In the genomic region with DNA sequence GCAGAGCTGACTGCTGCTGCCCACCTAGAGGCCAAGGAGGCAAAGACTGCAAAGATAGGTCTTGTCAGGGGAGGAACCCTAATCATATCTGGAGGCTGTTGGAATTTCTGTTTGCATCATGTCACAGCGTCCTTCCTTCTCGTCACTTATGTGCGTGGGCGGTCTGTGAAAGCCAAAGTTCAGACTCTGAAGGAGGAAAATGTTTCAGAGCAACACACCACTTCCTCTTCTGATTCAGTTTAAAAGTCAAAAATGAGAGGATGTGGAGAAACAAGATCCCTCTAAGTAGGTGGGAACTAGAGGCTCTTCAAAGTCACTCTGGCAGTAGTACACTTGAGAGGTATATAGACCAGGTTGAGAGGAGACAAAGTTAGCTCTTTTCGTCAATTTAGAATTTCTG, we compare ENCODE assay signal across 15 mouse cellular contexts. TPM values are rescaled to one million over a fixed set of nuclear protein-coding genes. Genes with fewer than 3 reads are reported as not detected.
DNase-seq lines count a peak whose midpoint lies in the region; ATAC-seq and TF ChIP-seq lines count a peak whose summit lies in the region.
"Not testable (repeated sequence)": the region's sequence is repeated elsewhere in the genome, so short reads cannot be mapped to it uniquely, and the experiment has no call there.
"Had no signal": no experiment of that assay in that cellular context is flagged by ENCODE, and none has a peak within 500 bp of the region (broad histone marks: within the 10 kb centered on the region; RNA-seq: fewer than 3 reads in every experiment).

A gene (minus strand): TSS at position 187 of the 400 bp plus-strand sequence.

- H3K36me3 ChIP-seq in lung, embryonic 14.5 days (ENCODE audit: insufficient read depth); small intestine, adult 2 months (ENCODE audit: control insufficient read depth, insufficient read depth, low read length); thymus, adult 2 months (ENCODE audit: control insufficient read depth, insufficient read depth, low read length): not testable (repeated sequence)

- ATAC-seq in lung, embryonic 14.5 days (ENCODE audit: insufficient read depth) = peak; percentile 14; the same call in 1 of the 2 replicates
- peak; percentile 72 for ATAC-seq in megakaryocyte, adult 5-6 weeks (ENCODE audit: poor library complexity, severe bottlenecking)

- H3K9ac ChIP-seq in lung, embryonic 14.5 days = not testable (repeated sequence)

- TF ChIP-seq POLR2A in small intestine, adult 2 months (IDR thresholded peaks at IDR 0.05; ENCODE audit: low read depth, low read length); thymus, adult 2 months (IDR thresholded peaks at IDR 0.05; ENCODE audit: control insufficient read depth, extremely low read depth, insufficient read depth, low read length, poor library complexity): not testable (repeated sequence)

- not testable (repeated sequence) for H3K27ac ChIP-seq in lung, embryonic 14.5 days (ENCODE audit: low read depth); thymus, adult 2 months (ENCODE audit: control insufficient read depth, insufficient read depth, low read length)
- peak within 1 kb of the TSS; percentile 51; the same call in 1 of the 2 replicates for H3K27ac ChIP-seq in small intestine, adult 2 months (ENCODE audit: insufficient read depth, low read depth, low read length)

- peak; percentile 38 for DNase-seq in 416B (ENCODE audit: low read depth)
- peak; percentile 34 to 52 for DNase-seq in CD8-positive naive resting alpha-beta T cell, adult 2 months (ENCODE audit: low read depth in 2 of 2, low spot score in 2 of 2)
- DNase-seq in brain, adult 2 months (ENCODE audit: low read depth, low spot score) = peak; percentile 2
- DNase-seq in induced T-regulatory cell, adult 2 months (ENCODE audit: low read depth) = peak; percentile 79
- DNase-seq in lung, embryonic 14.5 days = not testable (repeated sequence)
- peak; percentile 16 for DNase-seq in thymus, adult 2 months

- not testable (repeated sequence) for H3K4me2 ChIP-seq in lung, embryonic 14.5 days

- TF ChIP-seq CTCF in lung, embryonic 14.5 days (IDR thresholded peaks at IDR 0.05; ENCODE audit: low read depth); small intestine, adult 2 months (IDR thresholded peaks at IDR 0.05; ENCODE audit: extremely low read depth, insufficient read length, insufficient replicate concordance, low read depth, low read length); thymus, adult 2 months (IDR thresholded peaks at IDR 0.05; ENCODE audit: borderline replicate concordance, control insufficient read depth, extremely low read depth, insufficient read depth, low read length, poor library complexity): not testable (repeated sequence)

- not testable (repeated sequence) for H3K9me3 ChIP-seq in lung, embryonic 14.5 days (ENCODE audit: low read depth, low read length)

- H3K27me3 ChIP-seq in lung, embryonic 14.5 days (ENCODE audit: insufficient read depth, low read length); small intestine, adult 2 months (ENCODE audit: control insufficient read depth, insufficient read depth, low read length); thymus, adult 2 months (ENCODE audit: control insufficient read depth, insufficient read depth, low read length): not testable (repeated sequence)

- H3K4me3 ChIP-seq in lung, embryonic 14.5 days (ENCODE audit: low read depth, low read length); small intestine, adult 2 months (ENCODE audit: low read depth, low read length); thymus, adult 2 months (ENCODE audit: control insufficient read depth, insufficient read depth, low read length): not testable (repeated sequence)

- 67% methylated on average over 5 of the region's 5 CpGs for WGBS in lung, embryonic 14.5 days
- 47% methylated on average over 5 of the region's 5 CpGs for WGBS in small intestine, adult 2 months
- 10% methylated on average over 5 of the region's 5 CpGs for WGBS in thymus, adult 2 months

- H3K4me1 ChIP-seq in lung, embryonic 14.5 days (ENCODE audit: insufficient read depth); small intestine, adult 2 months (ENCODE audit: control insufficient read depth, insufficient read depth, insufficient read length, low read length); thymus, adult 2 months (replicated peaks; ENCODE audit: control insufficient read depth, insufficient read depth, low read length): not testable (repeated sequence)

RNA-seq across cellular contexts. Expression of the gene that starts here (rescaled TPM):
- 1.1 and 1.2 TPM in 2 replicates for polyA plus RNA-seq in lung, embryonic 14.5 days (2014; fragmentation: Nextera tagmentation; extraction: Ambion mirVana)
- 3.3 and 3.5 TPM in 2 replicates for total RNA-seq in megakaryocyte, adult 5-6 weeks (2015)
- 5.6 and 8.0 TPM in 2 replicates for total RNA-seq in megakaryocyte, adult 5-6 weeks (2017)
- 0.94 and 1.1 TPM in 2 replicates for polyA plus RNA-seq in small intestine, adult 2 months (2012; rRNA removed)
- 8.5 and 13.2 TPM in 2 replicates for polyA plus RNA-seq in thymus, adult 2 months (2012; rRNA removed)
- total RNA-seq: gastrocnemius, postnatal 25 days had no signal
- polyA plus RNA-seq: erythroblast, embryonic 14.5 days; forebrain, embryonic 12.5 days; hindbrain, embryonic 13.5 days; midbrain, embryonic 10.5 days; midbrain, embryonic 16.5 days; stomach, embryonic 16.5 days had no signal
